Mouse (Mus musculus) CD8-positive naive resting alpha-beta T cell, adult 2 months (primary cell): Measurements from ENCODE around the gene Ccdc137.

Experiments used
- DNase-seq, 2 experiments: peaks; one replicate each; pipeline ENCODE4 v3.0.0; 2022; ENCODE audit warnings: low read depth in 2 of 2, low spot score in 2 of 2

Ccdc137 gene

GRCm38 (mm10) chr11:120498226-120498625 lies 40.3 kb downstream of the Ccdc137 start:
- no peak for DNase-seq

GRCm38 (mm10) chr11:120498891-120499290 lies 41.0 kb downstream of the Ccdc137 start:
- DNase-seq: no peak

GRCm38 (mm10) chr11:120499894-120500293 lies 42.0 kb downstream of the Ccdc137 start:
- no peak for DNase-seq

GRCm38 (mm10) chr11:120500357-120500756 lies 42.4 kb downstream of the Ccdc137 start:
- DNase-seq: no peak

- no peak for DNase-seq
Measured at GRCm38 (mm10) chr11:120501018-120501417, 43.1 kb downstream of the Ccdc137 start.

- DNase-seq: no peak
Measured at GRCm38 (mm10) chr11:120501701-120502100, 43.8 kb downstream of the Ccdc137 start.

- no peak for DNase-seq
Measured at GRCm38 (mm10) chr11:120505661-120506060, 47.7 kb downstream of the Ccdc137 start.

GRCm38 (mm10) chr11:120506899-120507298 lies 49.0 kb downstream of the Ccdc137 start:
- no peak for DNase-seq

- no peak for DNase-seq
Measured at GRCm38 (mm10) chr11:120507611-120508289, 49.8 kb downstream of the Ccdc137 start.

GRCm38 (mm10) chr11:120508290-120508870 lies 50.5 kb downstream of the Ccdc137 start:
- no peak for DNase-seq

GRCm38 (mm10) chr11:120509940-120510339 lies 52.0 kb downstream of the Ccdc137 start:
- no peak for DNase-seq

GRCm38 (mm10) chr11:120510375-120511030 lies 52.6 kb downstream of the Ccdc137 start:
- no peak for DNase-seq

GRCm38 (mm10) chr11:120512790-120513453 lies 55.0 kb downstream of the Ccdc137 start:
- DNase-seq: no peak
